Mouse (Mus musculus) adrenal gland, postnatal 36 days (tissue): ENCODE data around the gene Gm20388. TPM values are rescaled to one million over a fixed set of nuclear protein-coding genes. Genes with fewer than 3 reads are reported as not detected.

Experiments used
- DNase-seq, 2 experiments: peaks; one replicate each; pipeline ENCODE4 v3.0.0; 2021; ENCODE audit warnings: mixed read lengths in 1 of 2
- total RNA-seq, 2 experiments: library from RNA; stranded (reverse); gene quantifications; 2 replicates each; pipeline ENCODE4 v1.2.3; 2021

Gm20388 gene
- total RNA-seq, 2 experiments from 2014 or later = 2.4 to 7.4 TPM

DNA sequence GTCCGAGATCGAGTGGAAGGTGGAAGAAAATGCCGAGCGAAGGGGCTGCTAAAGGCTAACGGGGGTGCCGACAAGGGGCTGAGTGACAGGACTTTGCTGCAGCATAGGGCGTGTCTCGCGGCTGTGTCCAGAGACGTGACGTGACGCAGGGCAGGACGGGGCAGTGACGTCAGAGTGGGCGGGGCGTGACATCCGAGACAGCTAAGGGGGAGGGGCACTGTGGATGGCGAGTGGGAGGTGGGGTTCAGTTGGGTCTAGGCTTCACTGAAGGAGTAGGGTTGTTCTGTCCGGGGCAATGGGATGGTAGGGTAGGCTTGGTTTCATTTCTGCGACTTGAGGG, 3463.6 kb downstream of the Gm20388 start:
- peak; percentile 96 to 97 for DNase-seq

DNA sequence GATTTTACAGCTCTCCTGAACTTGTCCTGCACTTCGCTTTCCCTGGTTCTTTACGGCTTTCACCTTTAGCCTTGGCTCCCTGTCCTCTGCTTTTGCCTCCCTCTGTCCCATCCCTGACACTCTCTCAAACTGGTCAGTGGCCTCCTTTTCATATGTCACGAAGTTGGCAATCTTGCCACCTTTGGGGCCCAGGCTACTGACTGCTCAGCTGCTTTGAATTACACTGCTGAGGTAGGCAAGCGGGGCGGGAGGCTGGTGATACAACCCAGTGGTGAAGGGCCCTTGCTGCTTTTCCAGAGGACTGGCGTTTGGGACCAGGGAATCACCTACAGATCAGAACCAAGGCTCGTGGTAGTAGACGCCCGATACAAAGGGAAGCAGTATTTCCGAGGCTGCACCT, 3465.1 kb downstream of the Gm20388 start:
- no peak for DNase-seq

DNA sequence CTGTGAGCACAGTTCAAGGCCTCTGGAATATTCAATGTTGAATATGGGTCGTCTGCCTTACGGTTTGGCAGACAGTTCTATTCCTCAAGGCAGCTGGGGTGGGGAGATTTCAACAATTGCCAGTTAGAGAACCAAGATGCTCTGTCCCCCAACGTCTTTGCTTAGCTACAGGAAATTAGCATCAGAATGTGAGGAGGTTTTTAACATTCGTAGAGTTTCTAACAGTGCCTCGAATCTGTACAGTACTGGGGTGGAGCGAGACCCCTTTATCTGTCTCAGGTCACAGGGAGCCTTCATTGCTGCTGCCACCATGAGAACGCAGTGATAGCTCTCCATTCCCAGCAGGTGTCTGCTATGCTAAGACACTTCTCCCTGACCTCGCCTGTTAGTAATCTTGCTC, 3465.5 kb downstream of the Gm20388 start:
- DNase-seq = no peak

DNA sequence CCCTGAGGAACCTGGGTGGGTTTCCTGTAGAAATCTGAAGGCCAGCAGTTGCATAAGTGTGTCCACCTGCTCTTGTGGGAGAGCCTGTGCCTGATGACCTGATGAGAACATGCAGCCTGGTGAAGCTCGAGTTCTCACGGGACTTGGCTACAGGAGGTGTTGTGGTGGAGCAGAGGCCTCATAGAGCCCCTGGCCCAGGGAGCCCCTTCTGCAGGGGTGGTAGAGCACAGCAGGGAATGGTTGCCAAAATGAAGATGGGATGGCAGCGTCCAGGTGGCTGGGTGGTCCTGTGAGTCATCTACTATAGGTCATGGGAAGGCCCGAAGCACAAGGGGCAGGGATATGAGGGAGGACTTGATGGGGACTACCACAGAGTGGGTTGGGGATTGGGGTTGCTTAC, 3471.1 kb downstream of the Gm20388 start:
- no peak for DNase-seq

DNA sequence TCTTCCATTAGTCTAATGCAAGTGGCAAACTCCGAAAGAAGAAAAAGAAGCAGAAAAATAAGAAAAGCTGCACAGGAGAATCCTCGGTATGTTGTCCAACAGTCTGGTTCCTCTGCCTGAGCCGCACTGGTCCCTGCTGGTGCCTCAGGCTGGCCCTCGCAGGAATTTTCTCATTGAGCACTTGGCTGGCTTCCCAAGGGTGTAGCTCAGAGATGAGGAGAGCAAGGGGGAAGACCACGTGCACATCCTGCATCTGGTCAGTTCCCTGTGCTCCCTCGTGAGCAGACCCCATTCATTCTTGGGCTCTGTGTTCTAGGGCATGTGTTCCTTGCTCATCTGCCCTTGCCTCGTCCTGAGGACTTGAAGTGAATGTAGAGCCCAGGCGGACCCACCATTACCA, 3471.9 kb downstream of the Gm20388 start:
- DNase-seq = no peak

DNA sequence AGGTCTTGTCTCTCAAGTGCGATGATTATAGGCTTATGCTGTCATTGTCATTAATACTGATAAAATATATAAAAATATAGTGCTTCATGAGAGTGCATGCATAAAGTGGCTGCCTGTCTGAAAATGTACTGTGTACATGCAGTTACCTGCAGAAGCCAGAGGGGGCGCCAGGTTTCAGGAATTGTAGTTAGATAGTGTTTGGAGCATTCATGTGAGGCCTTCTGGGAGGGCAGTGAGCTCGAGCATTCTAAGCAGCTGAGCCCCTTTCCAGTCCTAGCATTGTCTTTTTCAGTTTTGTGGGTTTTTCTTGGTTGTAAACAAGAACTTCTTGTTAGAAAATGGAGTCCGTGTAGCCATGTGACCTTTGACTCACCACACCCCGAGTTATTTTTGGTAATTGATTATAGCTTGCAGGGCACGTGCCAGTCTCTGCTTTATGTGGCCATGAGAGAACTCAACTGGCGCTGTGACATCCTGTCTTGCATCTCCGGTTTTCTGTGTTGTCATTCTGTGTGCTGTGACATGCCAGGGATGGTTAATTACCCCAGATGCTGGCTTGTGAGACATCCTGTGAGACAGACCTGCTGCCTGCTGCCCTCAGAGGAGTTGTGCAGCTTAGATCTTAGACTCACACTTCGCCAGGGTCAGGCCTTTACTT, 3474.4 kb downstream of the Gm20388 start:
- peak; percentile 48 to 54 for DNase-seq

DNA sequence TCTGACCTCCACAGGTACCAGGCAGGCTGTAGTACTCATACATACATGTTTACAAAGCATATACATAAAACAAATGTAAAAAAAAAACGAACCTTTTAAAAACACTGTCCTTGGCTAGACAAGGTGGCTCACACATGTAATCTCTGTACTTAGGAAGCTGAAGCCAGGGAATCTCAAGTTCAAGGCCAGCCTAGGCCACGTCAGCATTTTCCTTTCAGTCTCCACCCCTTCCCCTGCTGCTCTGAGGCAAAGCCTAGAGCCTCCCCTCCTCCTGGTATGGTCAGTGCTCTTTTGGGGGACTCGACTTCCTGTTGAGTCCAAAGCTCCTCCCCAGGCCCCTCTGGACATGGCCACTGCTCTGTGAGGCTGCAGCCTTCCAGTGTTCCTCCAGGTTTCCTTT, 3476.4 kb downstream of the Gm20388 start:
- peak; percentile 55 to 65 for DNase-seq

DNA sequence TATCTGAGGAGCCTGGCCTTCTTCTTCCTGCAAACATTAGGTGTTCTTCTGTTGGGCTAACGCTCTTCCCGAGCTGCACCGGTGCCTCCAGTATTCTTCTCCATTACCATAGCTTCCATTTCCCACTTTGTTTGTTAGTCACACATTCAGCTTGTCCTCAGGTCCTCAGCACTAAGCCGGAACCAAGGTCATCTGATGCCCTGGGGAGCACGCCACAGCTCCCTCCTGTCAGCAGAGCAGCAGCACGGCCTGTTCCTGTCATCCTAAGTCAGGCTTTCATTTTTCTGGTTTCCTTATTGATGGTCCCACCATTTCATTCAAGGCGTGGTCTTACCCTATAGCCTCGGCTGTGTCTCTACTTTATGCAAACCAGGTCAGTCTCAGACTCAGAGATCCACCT, 3477.2 kb downstream of the Gm20388 start:
- DNase-seq = peak in 1 of 2 experiments; percentile 62

DNA sequence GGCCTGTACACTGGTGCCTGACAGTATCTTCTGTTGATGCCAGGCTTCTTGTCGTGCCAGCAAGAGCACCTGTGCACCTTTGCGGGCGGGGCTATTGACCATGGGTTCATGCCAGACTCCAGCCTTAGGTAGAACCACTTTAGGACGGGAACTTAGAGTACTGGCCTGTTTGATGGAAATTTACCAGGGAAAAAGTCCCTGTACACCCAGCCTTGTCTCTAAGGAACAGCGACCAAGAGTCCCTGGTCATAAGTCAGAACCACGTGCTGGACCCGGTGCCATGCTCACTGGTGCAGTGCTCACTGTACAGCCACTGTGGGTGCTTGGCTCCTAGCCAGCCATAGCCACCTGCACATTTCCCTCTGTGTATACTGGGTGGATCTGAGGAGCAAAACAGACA, 3478.4 kb downstream of the Gm20388 start:
- DNase-seq = no peak

DNA sequence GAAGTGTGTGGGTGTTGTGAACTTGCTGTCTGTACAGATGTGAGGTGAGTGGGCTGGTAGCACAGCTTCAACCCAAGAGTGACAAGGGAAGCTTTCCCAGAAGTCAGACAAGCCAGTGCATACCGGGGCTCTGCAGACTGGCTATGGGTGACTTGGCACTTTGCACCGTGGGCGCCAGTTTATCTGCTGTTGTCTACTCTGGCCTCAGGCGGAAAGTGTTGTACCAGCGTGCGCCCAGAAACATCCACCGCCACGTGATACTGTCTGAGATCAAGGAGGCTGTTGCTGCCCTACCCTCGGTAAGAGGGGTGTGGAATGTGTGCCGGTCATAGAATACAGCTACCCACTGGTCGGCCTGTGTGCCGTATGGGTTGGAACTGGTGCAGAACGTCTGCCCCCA, 3487.7 kb downstream of the Gm20388 start:
- DNase-seq = no peak

DNA sequence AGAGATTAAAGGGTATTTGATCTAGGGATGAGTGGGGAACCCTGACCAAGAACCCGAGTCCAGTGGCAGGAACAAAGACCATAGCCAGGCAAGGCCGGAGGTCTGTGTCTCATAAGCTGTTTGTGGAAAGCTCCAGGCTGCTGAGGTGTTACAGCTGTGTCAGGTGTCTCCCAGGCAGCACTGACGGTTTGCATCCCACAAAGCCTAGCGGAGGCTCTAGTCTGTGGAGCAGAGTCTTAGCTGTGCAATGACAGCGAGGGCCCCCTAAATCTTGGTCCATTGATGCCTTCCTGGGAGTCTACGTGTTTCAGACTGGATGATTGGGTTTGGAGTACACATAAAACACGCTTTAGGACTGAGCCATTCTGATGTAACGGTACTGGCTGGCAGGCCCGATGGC, 3491.3 kb downstream of the Gm20388 start:
- no peak for DNase-seq

DNA sequence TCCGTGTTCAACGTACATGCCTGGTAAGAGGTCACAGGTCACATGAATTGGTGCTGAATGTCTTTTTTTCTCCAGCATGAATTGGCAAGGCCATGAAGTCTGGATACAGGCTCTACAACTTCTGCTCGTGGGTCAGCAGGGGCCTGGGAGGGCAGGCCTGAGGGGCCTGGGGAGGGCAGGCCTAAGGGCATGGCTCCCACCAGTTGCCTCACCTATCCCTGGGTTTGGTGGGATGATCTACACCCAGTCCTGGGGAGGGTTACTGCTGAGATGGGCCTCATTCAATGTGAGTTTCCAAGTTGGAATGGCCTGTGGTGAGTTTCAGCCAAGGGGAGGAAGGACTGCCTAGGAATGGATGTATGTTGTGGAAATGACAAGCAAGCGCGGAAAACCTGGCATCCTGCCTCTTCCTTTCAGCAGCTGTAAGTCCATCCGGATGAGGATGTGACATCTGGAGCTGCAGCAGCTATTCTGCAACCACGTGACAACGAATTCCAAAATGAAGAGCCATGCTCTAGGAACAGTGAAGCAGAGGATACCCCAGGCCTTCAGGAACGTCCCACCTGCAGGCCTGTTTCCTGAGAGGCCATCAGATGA, 3492.2 kb downstream of the Gm20388 start:
- no peak for DNase-seq

DNA sequence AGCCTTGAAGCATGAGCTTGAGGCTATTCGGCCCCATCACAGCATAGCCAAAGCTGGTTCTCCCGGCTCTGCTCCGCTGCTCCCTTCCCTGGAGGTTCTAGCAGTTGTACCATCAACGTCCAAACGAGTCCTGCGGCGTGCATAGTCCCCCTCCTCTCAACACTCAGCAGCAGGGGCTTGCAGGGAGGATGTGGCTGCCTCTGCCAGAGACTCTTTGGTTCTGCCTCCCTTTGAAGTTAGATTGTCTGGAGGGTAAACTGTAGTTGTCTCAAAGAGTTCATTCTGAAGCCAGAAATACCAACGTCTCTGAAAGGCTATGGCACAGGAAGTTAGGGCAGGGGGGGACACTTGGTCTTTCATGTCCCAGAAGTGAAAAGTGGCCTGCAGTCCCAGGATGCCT, 3493.9 kb downstream of the Gm20388 start:
- DNase-seq = no peak

DNA sequence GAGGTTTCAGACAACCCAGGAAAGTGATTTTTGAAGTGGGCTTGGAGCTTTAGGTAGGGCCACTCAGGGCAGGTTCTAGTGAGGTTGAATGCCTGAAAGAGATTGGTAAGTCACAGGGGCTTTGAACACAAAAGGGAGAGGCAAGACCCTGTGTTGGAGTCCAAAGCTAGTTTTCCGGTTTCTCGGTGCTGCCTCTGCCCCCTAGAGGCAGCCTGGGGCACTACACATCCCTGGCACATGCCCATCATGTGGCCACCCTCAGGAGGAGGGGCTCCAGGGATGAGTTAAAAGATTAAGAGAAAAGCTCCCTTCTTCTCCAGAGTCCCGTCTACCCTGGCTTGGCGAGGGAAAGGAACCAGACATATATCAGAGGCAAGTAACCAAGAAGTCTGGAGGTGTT, 3496.1 kb downstream of the Gm20388 start, which contains the start of gene Mc1r:
TSS of gene Mc1r (plus strand) at position 322 of the 400 bp plus-strand sequence.
- peak; percentile 68 to 80 for DNase-seq

DNA sequence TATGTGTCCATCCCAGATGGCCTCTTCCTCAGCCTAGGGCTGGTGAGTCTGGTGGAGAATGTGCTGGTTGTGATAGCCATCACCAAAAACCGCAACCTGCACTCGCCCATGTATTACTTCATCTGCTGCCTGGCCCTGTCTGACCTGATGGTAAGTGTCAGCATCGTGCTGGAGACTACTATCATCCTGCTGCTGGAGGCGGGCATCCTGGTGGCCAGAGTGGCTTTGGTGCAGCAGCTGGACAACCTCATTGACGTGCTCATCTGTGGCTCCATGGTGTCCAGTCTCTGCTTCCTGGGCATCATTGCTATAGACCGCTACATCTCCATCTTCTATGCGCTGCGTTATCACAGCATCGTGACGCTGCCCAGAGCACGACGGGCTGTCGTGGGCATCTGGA, 3497.0 kb downstream of the Gm20388 start:
- no peak for DNase-seq

DNA sequence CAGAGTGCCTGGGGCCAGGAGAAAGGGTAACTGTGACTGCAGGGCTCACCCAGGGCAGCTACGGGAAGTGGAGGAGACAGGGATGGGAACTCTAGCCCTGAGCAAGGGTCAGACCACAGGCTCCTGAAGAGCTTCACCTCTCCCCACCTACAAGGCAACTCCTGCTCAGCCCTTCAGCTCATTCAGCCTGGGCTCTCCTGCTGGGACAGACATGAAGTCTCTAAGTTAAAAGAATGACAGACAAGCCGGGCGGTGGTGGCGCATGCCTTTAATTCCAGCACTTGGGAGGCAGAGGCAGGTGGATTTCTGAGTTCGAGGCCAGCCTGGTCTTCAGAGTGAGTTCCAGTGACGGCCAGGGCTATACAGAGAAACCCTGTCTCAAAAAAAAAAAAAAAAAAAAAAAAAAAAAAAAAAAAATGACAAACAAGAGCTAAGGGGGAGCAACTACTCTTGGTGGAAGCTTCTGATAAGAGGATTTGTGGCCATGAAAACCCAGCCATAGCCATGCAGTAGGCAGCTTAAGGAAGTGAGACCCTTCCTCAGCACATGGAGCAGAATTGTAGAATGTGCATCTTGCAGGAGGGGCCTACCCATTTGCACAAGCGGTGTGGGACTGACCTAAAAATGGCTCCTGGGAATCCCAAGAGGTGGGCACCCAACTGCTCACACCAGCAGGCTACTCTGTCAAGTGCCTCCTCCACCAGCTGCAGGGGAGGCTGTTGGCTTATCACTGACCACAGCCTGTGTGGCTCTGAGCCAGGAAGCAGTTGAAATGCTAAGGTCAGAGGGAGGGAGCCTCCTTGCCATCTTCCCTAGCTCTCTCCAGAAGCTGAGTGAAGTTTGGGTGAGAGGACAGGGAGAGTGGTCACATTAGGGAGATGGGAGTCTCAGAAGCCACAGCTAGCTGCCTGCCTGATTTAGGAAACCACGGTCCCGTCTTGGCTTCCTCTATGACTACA, 3498.2 kb downstream of the Gm20388 start:
- peak; percentile 80 to 81 for DNase-seq

DNA sequence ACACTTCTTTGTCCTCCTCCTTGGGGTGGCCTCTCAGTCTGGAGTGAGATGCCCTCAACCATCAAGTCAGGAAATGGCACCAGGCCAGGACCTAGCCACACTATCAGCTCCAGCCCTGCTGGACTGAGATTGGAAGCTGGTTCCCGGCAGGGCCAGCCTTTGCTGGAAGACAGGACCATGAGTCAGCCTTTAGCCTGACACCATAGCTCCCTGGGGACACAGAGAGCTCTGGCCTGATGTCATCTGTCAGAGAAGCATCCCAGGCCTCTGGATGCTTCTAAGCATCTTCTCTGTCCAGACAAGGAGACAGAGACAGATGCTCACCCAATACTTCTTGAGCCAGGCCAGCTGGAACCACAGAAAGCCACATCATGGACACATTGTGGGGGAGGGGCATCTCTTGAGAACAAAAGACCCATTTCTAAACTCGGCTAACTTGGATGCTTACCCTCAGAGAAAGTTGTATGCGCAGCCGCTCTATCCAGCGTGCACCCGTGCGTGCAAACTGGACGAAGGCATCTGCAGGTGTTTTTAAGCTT, 3499.5 kb downstream of the Gm20388 start:
- DNase-seq = peak; percentile 67 to 74

DNA sequence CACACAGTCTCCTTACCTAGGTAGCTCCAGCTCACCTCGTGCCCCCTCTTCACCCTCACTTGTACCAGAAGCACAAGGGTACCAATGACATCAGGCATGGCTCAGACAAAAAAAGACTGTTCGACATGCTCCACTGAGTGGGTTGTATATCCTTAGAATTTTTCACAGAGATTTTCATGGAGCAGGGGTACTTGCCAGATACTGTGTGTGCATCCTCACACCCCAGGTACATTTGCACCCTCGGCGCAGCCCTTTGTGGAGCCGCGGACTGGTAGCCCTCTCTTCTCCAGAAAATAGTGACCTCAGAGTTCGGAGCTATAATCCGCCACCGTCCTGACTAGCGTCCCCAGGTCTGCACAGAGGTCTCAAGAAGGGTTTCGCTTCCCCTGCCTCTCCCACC, 3500.1 kb downstream of the Gm20388 start:
- no peak for DNase-seq

DNA sequence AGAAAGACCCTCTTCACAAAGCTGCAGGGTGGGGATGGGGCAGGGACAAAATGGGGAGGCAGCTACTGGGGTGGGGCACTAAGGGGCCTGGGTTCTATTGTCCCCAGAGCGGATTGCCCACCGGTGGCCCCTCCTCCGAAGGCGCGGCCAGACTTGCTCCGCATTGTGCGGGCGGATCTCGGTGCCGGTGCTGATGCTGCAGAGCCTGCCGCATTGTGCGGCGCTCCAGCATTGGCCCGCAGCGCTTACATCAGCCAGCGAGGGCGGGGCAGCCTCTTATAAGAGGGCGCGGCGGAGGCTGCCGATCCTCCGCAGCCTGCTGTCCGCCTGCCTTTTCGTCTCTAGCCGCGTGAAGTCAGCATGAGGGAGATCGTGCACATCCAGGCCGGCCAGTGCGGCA, 3500.6 kb downstream of the Gm20388 start, which contains the start of gene Tubb3:
TSS of gene Tubb3 (plus strand) at position 179 of the 400 bp plus-strand sequence.
- peak; percentile 64 to 73 for DNase-seq

DNA sequence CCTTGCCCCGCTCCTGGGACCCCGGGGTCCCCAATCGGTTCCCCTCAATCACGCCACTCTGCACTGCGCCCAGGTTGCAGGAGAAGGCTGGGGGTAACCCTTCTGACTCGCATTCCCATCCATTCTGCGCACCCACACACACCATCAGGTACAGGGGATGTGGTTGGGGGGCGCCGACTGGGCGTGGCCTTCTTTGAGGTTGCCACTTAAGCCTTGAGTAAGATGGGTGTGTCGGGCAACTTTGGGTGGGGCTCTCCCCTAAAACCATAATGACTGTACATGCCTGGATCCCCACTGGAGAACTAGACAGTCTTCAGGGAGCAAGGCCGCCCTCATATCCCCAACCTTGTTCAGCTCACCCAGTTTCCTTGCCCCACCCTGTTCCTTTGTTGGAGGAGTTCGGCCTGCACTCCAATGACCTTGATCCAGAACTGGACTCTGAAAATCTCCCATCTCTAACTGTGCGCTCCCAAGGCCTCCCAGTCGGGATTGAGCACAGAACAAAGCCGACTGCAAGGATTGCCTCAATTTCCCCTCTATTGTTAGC, 3501.2 kb downstream of the Gm20388 start:
- no peak for DNase-seq

DNA sequence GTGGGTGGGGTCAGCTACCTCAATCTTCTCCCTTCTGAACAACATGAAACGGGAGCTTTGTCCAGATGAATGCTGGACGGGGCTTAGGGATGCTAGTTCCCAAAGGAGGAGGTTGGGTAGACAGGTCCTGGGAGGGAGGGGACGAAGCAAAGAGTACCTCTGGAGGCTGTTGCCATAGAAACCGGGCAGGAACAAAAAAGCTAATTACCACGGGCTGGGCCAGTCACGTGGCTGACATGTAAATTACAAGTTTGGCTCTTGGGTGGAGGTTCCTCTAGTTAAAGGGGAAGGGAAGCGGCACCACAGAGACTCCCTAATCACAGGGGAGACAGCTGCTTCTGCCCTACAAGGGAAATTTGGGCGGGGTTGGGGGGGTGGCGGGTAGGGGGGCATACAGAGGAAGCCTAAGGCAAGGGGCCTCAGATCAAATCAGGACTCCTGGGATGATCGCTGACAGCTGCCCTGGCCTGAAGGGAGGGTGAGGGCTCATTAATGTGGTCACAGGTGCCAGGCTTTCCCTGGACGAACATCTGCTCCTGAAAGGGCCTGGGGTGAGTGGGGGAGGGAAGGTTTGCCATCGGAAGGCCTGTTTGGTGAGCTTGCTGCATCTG, 3502.0 kb downstream of the Gm20388 start:
- no peak for DNase-seq

DNA sequence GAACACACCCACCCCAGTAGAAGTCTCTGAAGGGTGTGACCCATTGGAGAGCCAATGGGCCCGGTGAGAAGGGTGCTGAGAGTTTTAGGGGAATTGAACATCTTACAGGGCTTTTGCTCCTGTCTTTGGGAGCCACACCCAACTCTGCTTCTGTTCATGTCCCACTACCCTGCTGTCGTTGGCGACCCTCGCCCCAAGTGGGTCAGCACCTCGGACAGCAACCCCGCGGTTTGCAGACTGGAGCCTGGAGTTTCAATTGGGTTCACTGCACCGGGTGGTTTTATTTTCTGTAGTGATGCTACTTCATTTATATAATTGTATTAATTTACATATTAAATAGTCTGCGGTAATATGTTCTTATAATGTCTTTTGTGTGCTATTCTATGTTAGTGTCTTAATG, 3503.6 kb downstream of the Gm20388 start:
- no peak for DNase-seq
